Mouse (Mus musculus) mouse embryonic stem cell (cell line): ENCODE measurements around the gene Pard3b.

Experiments used
- in situ Hi-C, 2 experiments: fragments of 300-500 bp; cut with MboI; formaldehyde crosslinking; loops; 1 replicate in 1 of 2; 3 replicates in 1 of 2; pipeline ENCODE4 v1.14.3; 2019 to 2020; ENCODE audit warnings: low sequenced_read_pairs in 2 of 2, low pct_unique_long_range_greater_than_20kb in 1 of 2, mixed read lengths in 1 of 2; ENCODE audit not compliant: unreplicated experiment in 1 of 2

Pard3b gene

GRCm38 (mm10) chr1:61879706-61880470 is 241.3 kb downstream of the Pard3b start:
- in situ Hi-C loops: no loop called here

- in situ Hi-C loops: no loop called here
Measured at GRCm38 (mm10) chr1:61896048-61896447, 257.4 kb downstream of the Pard3b start.

DNA sequence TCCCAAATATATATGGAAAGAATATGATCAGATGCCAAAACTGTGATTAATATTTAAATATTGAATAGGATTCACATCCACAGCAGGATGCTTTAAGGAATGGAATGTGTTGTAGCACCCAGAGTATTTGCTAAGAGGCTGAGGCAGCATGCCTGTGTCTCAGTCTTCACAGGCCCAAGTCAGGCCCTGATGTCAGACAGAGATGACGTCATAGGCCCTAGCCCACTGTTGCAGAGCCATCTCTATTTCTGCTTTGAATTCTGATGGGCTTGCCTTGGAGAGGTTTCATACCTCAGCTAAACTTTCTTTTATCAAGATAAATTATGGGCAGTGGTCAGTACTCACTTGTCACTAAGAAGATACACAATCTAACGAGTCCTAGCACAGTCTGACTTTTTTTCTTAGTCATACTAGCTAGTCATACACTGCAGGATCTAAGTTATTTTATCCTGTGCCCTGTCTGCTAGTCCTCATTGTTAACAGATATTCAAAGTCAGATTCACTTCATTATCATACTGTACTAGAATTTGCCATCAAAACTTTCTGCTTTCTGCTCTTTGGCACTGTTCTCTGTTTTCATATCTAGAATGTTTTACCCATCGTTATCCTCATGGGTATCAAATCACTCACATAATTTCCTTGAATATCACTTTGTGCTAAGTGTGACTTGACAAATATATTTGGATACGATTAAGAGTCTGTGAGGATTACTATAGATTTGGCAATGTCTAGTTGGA is 264.8 kb downstream of the Pard3b start:
- in situ Hi-C loops: no loop called here

GRCm38 (mm10) chr1:61904036-61904435 is 265.4 kb downstream of the Pard3b start:
- in situ Hi-C loops: no loop called here

GRCm38 (mm10) chr1:61912931-61913330 is 274.3 kb downstream of the Pard3b start:
- in situ Hi-C loops: no loop called here

- in situ Hi-C loops: no loop called here
Measured at GRCm38 (mm10) chr1:61924958-61925357, 286.3 kb downstream of the Pard3b start.

- in situ Hi-C loops: no loop called here
Measured at GRCm38 (mm10) chr1:61925541-61925940, 286.9 kb downstream of the Pard3b start.

GRCm38 (mm10) chr1:61928131-61928761 is 289.6 kb downstream of the Pard3b start:
- in situ Hi-C loops: no loop called here

DNA sequence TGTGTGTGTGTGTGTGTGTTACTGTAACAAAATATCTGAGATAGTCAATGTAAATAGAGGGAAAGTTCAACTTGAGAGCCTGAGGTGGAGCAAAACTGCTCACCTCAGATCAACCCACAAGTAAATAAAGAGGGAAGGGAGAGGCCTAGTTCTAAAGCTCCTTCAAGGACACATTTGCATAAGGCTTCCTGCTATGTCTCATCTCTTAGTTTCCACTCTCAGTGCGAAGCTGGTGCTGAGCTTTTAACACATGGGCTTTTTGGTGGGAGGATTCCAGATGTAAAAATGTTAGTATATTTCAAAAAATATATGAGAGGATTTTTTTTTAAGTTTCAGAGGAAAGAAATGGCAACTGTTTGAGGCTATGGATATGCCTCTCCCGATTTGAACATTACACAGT is 294.9 kb downstream of the Pard3b start:
- in situ Hi-C loops: no loop called here

GRCm38 (mm10) chr1:61934760-61935159 is 296.1 kb downstream of the Pard3b start:
- in situ Hi-C loops: no loop called here

- in situ Hi-C loops: no loop called here
Measured at GRCm38 (mm10) chr1:61939882-61940281, 301.3 kb downstream of the Pard3b start.

- in situ Hi-C loops: no loop called here
Measured at GRCm38 (mm10) chr1:61961533-61961932, 322.9 kb downstream of the Pard3b start.

GRCm38 (mm10) chr1:61962571-61962970 is 323.9 kb downstream of the Pard3b start:
- in situ Hi-C loops: no loop called here

DNA sequence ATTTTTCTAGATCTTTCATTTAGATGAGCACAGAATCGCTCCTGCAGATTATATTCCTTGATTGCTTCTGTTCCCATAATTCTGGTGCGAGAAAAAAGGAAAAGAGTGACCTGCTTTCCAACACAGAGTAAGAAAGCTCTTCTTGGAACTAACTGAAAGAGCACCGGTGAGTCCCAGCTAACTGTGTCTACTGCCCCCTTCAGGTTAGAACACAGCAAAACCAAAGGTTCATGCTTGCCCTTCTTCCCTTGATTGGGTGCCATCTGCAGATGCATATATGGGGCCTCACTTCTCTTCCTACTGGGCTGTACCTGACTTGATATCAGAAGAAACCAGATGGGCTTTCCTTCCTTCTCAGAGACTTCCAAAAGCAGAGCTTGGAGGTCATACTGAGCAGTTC is 328.5 kb downstream of the Pard3b start:
- in situ Hi-C loops: no loop called here

DNA sequence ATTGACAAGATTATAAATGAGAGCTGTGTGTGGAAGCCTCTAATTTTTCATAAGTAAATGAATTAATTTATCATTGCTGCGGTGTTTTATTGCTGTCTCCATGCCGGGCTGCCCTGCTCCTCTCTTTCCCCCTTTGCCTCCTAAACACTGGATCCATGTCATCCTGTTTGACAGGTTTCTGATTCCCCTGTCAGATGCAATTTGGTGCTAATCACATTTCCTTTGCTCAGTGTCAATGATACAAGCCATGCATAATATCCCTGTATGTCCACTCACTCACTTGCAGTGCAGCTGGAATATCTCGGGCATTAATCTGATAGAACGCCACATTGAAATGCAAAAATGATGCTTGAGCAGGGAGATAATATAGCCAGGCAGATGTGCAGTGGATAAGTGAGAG is 329.2 kb downstream of the Pard3b start:
- in situ Hi-C loops: no loop called here

DNA sequence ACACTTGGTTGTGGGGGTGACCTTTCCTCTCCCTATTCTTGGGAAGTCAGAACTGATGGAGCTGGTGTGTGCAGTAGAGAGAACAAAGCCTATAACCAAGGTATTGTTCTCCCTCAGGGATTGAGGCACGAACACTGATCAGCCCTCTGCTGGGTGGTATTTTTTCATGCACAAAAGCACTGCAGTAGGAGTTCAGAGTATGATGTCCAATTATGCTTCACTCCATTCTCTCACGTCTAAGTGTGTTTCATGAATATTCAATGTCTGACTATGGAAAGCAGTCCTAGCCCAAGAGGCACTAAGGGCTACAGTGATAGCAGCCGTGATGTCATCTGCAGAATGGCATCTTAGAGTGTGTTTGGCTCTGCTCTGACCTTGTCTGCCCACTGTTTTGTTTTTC is 359.1 kb downstream of the Pard3b start:
- in situ Hi-C loops: no loop called here

DNA sequence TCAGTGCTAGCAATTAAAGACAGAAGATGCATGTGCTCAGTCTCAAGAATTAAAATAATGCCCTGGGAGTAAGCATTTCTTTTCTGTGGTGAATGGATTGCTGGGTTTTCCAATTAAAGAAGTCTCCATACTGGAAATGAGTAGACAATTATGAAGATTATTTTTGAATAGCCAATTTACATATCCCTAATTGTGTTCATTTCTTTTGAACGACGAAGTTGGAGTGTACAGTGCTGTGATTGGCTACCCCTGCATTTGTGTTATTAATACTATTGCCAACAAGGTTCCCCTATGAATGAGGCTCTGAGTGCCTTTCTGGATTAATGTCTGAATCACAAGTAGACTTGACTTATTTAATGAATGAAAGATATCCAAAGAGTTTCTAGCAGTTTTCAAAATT is 370.2 kb downstream of the Pard3b start:
- in situ Hi-C loops: no loop called here

- in situ Hi-C loops: no loop called here
Measured at GRCm38 (mm10) chr1:62011712-62012111, 373.1 kb downstream of the Pard3b start.

DNA sequence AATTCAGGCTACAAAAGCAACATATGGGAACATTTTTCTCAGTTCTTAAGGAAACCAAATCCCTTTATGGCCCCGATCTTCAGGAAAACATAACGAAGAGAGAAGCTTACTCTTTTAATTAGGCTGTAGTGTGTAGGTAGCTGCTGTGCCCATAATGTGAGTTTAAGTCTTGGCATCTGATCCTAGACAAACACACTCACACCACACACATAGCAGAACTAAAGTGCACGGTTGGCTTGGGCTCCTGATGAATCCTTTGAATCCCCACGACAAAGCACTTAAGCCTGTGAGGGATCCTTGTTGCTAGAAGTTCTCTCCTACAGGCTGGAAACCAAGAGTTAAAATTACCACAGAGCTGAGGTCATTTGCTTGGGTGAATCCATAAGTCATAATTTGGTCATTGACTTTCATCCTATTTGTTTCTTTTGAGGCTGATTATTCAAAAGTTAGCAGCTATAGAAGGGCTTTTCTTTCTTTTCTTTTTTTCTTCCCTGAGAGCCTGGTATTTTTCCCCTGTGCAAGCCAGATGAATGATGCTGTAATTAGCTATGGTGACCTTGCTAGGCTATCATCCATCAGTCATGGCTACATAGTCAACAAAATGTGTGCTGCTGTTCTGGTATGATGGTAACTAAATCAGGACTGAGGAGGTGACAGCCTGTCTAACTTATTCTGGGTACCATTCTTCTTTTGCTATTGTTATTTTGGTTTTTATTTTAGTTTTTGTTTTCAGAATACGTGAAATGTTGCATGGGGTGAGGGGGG is 378.1 kb downstream of the Pard3b start:
- in situ Hi-C loops: no loop called here
